Mouse (Mus musculus) erythroblast, embryonic 14.5 days (primary cell): ENCODE measurements at regions not wholly inside any gene's neighbourhood (a gene's known extent, or its start where the extent isn't known, plus 50 kb on each side); places are given as distances from the start of the nearest gene placed in this dataset.

Experiments
- GATA1 ChIP-seq: IDR thresholded peaks from 2 replicates; pipeline ENCODE4 v1.6.1; 2012; ENCODE audit warnings: low read length, inconsistent platforms, mixed read lengths
- TAL1 ChIP-seq: IDR thresholded peaks from 3 replicates; pipeline ENCODE4 v1.6.1; 2012; ENCODE audit warnings: low read length, inconsistent platforms, mixed read lengths

DNA sequence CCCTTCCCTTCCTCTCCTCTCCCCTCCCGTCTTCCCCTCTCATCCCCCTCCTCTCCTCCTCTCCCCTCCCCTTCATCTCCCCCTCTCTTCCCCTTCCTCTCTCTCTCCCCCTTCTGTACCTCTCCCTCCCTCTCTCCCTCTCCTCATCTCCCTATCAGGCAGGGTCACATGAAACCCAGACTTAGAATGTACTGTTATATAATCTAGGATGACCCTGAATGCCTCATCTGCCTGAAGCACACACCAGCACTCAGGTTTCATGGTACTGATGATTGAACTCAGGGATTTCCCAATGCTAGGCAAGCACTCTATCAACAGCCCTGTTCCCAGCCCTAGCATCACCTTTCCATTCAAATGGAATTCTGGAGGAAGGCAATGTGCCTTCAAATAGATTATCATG, 264.6 kb upstream of the 1700056E22Rik start:
- TF ChIP-seq GATA1 (no peak), TAL1 (no peak)
